Mouse (Mus musculus): ENCODE measurements around the gene Atp9a.

DNA sequence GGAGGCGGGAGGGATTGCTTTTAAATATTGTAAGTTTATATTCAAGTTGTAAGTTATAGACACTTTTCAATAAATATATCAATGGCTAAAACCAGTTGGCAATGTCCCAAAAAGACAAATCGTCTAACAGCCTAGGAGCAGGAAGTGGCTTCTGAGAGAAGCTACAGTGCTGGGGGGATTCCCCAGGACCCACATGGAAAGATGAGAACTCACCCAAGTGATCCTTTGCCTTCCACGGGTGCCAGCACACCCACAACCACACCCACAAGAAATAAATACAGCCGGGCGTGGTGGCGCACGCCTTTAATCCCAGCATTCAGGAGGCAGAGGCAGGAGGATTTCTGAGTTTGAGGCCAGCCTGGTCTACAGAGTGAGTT is 47.2 kb downstream of the Atp9a start:
- TF ChIP-seq MAX (IDR thresholded peaks at IDR 0.05), result no peak
- TF ChIP-seq CTCF (IDR thresholded peaks at IDR 0.05; ENCODE audit: control insufficient read depth, insufficient read depth, insufficient read length), result no peak
- TF ChIP-seq MYOG (IDR thresholded peaks at IDR 0.05; ENCODE audit: control insufficient read depth, extremely low read depth, insufficient read length), result no peak
- TF ChIP-seq CEBPB (IDR thresholded peaks at IDR 0.05; ENCODE audit: low read depth), result no peak
- no peak for TF ChIP-seq USF1 (IDR thresholded peaks at IDR 0.05; ENCODE audit: low read depth)
